Mouse (Mus musculus): ENCODE data around the gene Atp6v0a1. TPM values are rescaled to one million over a fixed set of nuclear protein-coding genes. Genes with fewer than 3 reads are reported as not detected.

Gene Atp6v0a1
- total RNA-seq, 2 experiments from 2014 or later = 55.7 to 57.7 TPM

DNA sequence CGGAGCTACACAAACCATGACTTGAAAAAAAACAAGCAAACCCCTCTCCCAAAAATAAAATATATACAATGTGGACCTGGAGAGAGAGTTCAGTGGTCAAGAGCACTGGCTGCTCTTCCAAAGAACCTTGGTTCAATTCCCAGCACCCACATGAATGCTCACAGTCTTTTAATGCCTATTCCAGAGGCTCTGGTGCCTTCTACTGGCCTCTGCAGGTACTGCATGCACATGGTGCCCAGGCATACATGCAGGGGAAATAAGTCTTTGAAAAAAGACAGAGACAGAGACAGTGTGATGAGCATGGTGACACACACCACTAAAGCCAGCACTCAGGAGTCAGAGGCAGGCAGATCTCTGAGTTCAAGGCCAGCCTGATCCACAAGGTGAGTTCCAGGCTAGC lies 44.7 kb downstream of the Atp6v0a1 start:
- no peak for DNase-seq
- intact Hi-C loops (cut with DNase I) = loop anchor here (5.0 kb wide), 1 partner anchor 37 kb away; no protein-coding TSS in a partner anchor

DNA sequence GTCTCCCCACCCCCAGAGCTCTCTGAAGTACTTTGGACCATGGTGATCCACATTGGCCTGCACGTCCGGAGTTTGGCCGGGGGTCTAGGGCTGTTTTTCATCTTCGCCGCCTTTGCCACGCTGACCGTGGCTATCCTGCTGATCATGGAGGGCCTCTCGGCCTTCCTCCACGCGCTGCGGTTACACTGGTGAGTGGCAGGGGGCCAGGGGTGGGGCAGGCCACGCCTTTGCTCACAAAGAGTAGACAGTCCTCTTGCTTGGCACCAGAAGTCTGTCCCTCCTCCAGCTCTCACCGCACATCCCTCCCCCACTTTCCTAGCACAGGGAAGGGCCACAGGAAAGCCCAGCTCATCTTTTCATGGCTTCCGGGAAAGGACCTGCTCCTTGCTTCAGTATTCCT lies 46.2 kb downstream of the Atp6v0a1 start:
- intact Hi-C loops (cut with DNase I) = no loop called here
- DNase-seq = no peak

DNA sequence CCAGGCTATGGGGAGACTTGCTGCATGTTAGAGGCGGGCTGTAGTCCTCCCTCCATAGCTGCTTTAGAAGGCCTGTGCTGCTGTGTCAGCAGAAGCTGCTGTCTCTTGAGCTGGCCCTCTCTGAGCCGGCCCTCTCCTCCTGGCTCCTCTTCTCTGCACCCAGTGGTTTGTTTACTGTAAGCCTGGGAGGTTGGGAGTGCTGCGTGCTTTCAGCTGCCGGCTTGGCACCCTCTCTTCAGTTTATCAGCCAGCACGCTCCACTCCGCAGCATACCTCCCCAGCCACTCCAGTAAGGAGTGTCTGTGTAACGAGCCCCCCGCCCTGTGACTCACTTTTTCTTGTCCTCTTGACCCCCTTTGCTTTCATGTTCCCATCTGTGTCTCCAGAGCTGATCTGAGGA lies 47.6 kb downstream of the Atp6v0a1 start:
- intact Hi-C loops (cut with DNase I) = loop anchor here (2.0 kb wide), 1 partner anchor 74 kb away; no protein-coding TSS in a partner anchor
- peak; percentile 44 to 48 for DNase-seq

DNA sequence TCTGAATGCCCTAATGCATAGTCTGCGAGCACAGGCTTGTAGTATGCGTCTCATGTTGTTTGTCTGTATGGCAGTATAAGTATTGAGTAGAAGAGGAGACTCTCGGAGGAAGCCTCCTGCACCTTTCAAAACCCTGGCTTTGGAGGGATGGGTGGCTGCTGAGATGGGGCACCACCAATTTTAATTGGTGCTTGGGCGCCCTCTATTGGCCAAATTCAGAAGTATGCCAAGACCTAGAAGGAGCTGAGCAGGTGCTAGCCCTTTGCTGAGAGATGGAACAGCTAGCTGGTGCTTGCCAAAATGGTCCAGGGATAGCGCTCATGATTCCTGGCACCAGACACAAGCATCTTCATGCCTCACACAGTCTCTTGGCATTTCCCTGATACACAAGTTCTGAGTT lies 48.6 kb downstream of the Atp6v0a1 start:
- intact Hi-C loops (cut with DNase I) = loop anchor here (2.0 kb wide), 1 partner anchor 75 kb away; no protein-coding TSS in a partner anchor
- peak; percentile 78 to 88 for DNase-seq

DNA sequence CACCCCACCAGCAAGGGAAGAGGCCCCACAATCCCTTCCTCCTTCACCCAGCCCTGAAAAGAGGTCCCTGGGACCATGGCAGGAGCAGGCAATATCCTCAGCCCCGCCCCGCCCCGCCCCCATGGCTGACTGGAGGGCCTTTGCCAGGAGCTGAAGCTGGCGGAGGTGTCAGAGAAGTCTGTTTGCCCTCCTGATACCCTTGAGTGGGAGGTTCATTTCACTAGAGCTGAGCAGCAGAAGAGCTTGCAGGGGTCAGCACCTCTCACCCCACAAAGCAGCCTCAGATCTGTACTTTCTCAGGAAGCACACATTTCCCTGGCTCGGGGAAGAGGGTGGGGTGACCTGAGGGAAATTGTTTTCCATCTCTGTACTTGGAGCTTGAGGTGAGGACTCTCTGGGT lies 49.5 kb downstream of the Atp6v0a1 start:
- intact Hi-C loops (cut with DNase I) = no loop called here
- no peak for DNase-seq

DNA sequence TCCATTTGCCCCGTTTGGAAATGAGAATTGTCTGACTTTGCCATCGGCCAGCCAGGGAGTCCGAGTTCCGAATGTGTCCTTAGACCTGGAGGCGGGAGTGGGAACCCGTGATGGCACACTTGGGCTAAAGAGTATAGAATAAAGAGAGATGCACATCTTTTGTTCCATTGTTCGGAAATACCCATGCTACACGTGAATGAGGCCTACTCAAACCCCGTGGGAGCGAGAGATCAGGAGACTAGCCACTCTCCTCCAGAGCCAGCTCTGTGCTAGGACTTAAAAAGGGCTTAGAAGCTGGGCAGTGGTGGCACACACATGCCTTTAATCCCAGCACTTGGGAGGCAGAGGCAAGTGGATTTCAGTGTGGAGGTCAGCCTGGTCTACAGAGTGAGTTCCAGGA lies 50.2 kb downstream of the Atp6v0a1 start:
- intact Hi-C loops (cut with DNase I) = no loop called here
- no peak for DNase-seq

- peak; percentile 61 to 73 for DNase-seq
- intact Hi-C loops (cut with DNase I) = loop anchor here (10.0 kb wide), 1 partner anchor 315 kb away; no protein-coding TSS in a partner anchor
Observed at GRCm38 (mm10) chr11:101060126-101060525, 50.9 kb downstream of the Atp6v0a1 start.

DNA sequence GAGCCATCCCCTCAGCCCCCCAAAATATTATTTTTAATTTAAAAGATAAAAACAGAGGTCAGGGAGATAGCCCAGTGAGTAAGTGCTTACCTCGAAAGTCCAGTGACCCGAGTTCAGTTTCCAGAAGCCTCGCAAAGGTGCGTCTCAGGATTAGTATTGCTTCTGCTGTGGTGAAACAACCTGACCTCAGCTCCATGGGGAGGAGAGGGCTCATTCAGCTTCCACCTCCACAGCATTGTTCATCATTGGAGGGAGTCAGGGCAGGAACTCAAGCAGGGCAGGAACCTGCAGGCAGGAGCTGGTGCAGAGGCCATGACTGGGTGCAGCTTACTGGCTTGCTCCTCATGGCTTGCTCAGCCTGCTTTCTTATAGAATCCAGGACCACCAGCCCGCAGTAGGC lies 51.8 kb downstream of the Atp6v0a1 start:
- intact Hi-C loops (cut with DNase I) = loop anchor here (10.0 kb wide), 1 partner anchor 316 kb away; no protein-coding TSS in a partner anchor
- DNase-seq = no peak

DNA sequence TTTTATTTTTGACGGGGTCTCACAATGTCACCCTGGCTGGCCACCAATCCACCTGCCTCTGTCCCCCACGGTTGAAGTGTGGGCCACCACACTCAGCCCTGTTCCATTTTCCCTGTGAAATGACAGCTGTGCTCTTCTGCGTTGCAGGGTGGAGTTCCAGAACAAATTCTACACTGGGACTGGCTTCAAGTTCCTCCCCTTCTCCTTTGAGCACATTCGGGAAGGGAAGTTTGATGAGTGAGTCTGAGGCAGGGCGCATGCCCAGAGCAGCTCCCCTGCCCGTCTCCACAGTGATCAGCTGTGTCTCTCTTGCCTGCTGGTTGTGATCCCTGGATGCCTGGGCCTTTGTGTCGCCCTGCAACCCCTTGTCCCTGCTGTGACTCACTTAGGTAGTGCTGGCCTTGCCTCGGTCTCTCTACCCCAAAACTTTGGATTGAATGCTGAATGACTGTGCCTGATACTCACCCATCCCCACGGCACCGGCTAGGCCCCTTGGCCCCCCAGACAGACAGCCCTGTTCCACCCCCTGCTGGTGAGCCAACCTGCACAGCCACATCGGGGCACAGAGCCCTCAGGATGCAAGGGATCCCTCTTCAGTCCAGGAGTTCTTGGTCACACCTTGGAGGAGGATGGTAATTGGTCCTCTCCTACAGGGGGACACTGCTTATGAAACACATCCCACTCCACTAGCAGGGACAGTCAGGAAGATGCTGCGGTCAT lies 53.1 kb downstream of the Atp6v0a1 start:
- peak; percentile 49 to 61 for DNase-seq
- intact Hi-C loops (cut with DNase I) = loop anchor here (10.0 kb wide), 1 partner anchor 318 kb away; no protein-coding TSS in a partner anchor

GRCm38 (mm10) chr11:101062971-101063675 lies 53.9 kb downstream of the Atp6v0a1 start:
- intact Hi-C loops (cut with DNase I) = loop anchor here (10.0 kb wide), 1 partner anchor 318 kb away; no protein-coding TSS in a partner anchor
- DNase-seq = peak in 1 of 2 experiments; percentile 5

- DNase-seq = peak; percentile 57 to 66
- intact Hi-C loops (cut with DNase I) = loop anchor here (10.0 kb wide), 1 partner anchor 319 kb away; no protein-coding TSS in a partner anchor
Observed at GRCm38 (mm10) chr11:101063676-101064327, 54.5 kb downstream of the Atp6v0a1 start.

DNA sequence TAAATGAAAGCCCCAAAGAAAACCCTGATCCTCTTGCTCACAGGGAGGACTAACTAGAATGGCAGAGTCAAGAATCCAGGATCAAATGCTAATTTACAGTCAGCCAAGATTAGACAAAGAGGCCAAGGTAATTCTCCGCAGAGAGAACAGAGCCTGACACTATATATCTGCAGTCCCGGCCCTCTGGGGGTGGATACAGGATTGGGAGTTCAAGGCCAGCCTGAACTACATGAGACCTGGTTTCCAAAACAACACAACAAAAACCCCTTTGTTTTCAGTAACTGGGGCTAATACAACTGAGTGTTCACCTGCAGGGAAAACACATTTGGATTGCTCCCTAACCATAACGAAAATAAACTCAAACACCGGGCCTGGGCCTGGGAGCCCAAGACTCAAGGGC lies 55.2 kb downstream of the Atp6v0a1 start:
- no peak for DNase-seq
- intact Hi-C loops (cut with DNase I) = loop anchor here (10.0 kb wide), 1 partner anchor 320 kb away; no protein-coding TSS in a partner anchor

DNA sequence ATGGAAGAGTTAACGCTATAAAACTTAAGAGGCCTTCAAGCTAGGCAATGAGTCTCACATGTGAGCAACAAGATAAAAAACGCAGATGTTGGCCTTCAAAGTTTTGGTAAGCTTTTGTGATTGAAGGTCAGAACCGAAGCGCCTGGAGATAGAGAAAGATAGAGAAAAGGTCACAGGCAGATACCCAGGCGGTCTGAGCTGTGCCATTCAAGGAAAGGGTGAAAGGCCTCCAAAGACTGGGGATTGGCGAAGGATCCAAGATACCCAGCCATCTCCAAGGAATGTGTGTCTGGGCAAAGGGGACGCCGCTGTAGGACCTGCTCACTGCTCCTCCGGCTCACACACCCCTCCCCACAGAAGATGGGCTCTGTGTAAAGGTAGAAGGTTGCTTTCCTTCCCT lies 55.8 kb downstream of the Atp6v0a1 start:
- intact Hi-C loops (cut with DNase I) = loop anchor here (10.0 kb wide), 1 partner anchor 320 kb away; no protein-coding TSS in a partner anchor
- DNase-seq = no peak

DNA sequence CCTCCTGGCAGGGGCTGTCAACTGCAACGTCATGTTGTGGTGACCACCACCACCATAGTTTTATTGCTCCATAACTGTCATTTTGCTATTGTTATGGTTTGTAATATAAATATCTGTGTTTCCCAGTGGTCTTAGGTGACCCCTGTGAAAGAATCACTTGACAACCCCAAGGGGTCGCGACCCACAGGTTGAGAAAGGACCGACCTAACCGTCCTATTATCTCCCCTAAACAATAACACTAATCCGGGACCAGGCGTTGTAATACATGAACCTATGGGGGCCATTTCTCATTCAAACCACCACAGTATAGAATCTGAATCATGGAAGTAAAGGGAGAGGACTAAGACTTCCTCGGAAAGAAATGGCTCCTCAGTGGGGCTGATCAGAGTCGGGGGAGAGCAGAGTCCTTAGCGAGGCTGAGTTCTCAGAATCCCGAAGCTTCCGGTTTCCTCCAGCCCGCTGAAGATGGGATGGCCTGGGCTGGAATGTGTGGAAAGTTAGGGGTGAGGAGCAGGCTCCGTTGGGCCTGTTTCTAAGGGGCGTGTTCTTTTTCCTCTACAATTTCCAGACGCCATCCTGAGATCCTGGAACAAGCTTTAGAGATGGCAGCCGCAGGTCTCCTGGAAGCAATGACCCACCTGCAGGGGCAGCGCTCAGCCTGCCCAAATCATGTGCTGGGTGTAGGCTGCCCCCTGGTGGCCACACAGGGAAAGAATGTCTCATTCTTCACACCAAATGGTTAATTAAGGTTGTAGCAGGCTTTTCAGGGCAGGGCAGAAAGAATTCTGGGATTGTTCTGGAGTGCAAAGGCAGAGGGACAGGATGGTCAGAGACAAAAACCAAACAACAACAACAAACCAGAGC lies 57.5 kb downstream of the Atp6v0a1 start:
- peak; percentile 71 to 76 for DNase-seq
- intact Hi-C loops (cut with DNase I) = loop anchor here (1.0 to 10.0 kb wide), 3 partner anchors 83 to 322 kb away; no protein-coding TSS in a partner anchor

DNA sequence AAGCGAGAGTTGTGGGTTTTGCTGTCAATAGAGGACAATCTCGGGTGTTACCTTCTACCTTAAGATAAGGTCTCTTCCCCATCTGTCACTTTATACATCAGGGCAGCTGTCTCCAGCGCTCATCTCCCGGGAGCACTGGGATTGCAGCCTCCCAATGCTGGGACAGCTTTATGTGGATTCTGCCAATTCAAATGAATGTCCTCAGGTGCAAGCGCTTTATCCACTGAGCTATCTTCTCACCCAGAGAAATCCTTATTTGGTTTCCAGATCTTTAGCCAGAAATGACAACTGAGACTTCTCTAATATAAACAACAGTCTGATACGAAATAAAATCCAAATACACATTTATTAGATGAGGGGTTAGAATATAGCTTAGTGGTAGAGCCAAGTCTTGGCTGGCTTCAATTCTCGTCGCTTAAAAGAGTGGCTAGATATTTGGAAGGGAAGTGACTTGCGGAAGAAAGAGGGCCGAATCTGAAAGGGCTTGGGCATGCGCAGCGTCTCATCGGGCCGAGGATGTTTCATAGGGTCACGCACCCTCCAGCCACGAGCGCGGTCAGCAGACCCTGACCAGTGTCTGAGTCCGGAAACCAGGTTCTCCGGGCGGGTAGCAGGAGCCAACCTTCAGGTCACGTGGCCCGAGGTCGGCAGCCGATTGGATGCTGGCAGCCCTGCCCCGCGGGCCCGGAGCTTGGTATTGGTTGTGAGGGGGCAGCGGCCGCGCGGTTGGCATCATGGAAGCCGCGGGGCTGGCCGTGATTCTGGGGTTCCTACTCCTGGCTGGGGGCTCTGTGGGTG lies 60.3 kb downstream of the Atp6v0a1 start, which contains the start of gene Naglu:
Gene Naglu, plus strand, starts transcription at position 622 of the 798 bp plus-strand sequence.
- intact Hi-C loops (cut with DNase I) = loop anchor here (10.0 kb wide), 1 partner anchor 325 kb away; no protein-coding TSS in a partner anchor
- peak; percentile 92 to 96 for DNase-seq

DNA sequence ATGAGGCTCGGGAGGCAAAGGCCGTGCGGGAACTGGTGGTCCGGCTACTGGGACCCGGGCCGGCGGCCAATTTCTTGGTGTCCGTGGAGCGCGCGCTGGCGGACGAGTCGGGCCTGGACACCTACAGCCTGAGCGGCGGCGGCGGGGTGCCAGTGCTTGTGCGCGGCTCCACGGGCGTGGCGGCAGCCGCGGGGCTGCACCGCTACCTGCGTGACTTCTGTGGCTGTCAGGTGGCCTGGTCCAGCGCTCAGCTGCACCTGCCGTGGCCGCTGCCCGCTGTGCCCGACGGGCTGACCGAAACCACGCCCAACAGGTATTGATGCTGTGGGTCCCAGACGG lies 60.9 kb downstream of the Atp6v0a1 start:
- intact Hi-C loops (cut with DNase I) = no loop called here
- DNase-seq = no peak

GRCm38 (mm10) chr11:101070987-101071386 lies 61.7 kb downstream of the Atp6v0a1 start:
- DNase-seq = no peak
- intact Hi-C loops (cut with DNase I) = no loop called here

GRCm38 (mm10) chr11:101071810-101072428 lies 62.7 kb downstream of the Atp6v0a1 start:
- intact Hi-C loops (cut with DNase I) = no loop called here
- no peak for DNase-seq

Data from gastrocnemius, postnatal 36 days (tissue).